ENCODE assay signal across 28 mouse cellular contexts in genomic region chr11:11013581-11013980, GRCm38 (mm10).
"Had no signal": no experiment of that assay in that cellular context is flagged by ENCODE, and none has a peak within 500 bp of the region (broad histone marks: within the 10 kb centered on the region; RNA-seq: fewer than 3 reads in every experiment).

No protein-coding gene starts in this region.

- DNase-seq: gastrocnemius, adult 2 months; gastrocnemius, postnatal 10 days; gastrocnemius, postnatal 25 days; heart, adult 11 months; heart, adult 2 months; heart, postnatal 14 days; heart, postnatal 4 days; kidney, adult 18-20 months; kidney, adult 8-10 months; kidney, postnatal 10 days; kidney, postnatal 25 days; kidney, postnatal 4 days; liver; liver, embryonic 13.5 days; liver, postnatal 0 days had no signal

- H3K36me3 ChIP-seq: heart, embryonic 13.5 days; heart, embryonic 15.5 days; hindbrain, embryonic 13.5 days; hindbrain, embryonic 15.5 days; intestine, embryonic 15.5 days; limb, embryonic 10.5 days; limb, embryonic 12.5 days; liver, embryonic 13.5 days; liver, embryonic 15.5 days had no signal

- H3K4me1 ChIP-seq: heart, embryonic 13.5 days; heart, embryonic 15.5 days; hindbrain, embryonic 15.5 days; intestine, embryonic 15.5 days; limb, embryonic 10.5 days; limb, embryonic 12.5 days; liver, embryonic 13.5 days; liver, embryonic 15.5 days had no signal

- H3K9me3 ChIP-seq: heart, embryonic 13.5 days; heart, embryonic 15.5 days; hindbrain, embryonic 13.5 days; hindbrain, embryonic 15.5 days; intestine, embryonic 15.5 days; limb, embryonic 10.5 days; limb, embryonic 12.5 days; liver, embryonic 13.5 days; liver, embryonic 15.5 days had no signal

- ATAC-seq: inflammation-experienced regulatory T-cells, adult 6 months; liver, postnatal 0 days had no signal

- H3K4me2 ChIP-seq: heart, embryonic 11.5 days; heart, embryonic 13.5 days; heart, embryonic 15.5 days; hindbrain, embryonic 13.5 days; hindbrain, embryonic 15.5 days; intestine, embryonic 15.5 days; limb, embryonic 12.5 days; liver, embryonic 11.5 days; liver, embryonic 13.5 days; liver, embryonic 15.5 days had no signal

- H3K27ac ChIP-seq: gastrocnemius, adult 2 months; heart, adult 2 months; heart, embryonic 13.5 days; heart, embryonic 15.5 days; hindbrain, embryonic 13.5 days; hindbrain, embryonic 15.5 days; intestine, embryonic 15.5 days; layer of hippocampus, adult 2 months; left cerebral cortex, adult 2 months; limb, embryonic 10.5 days; limb, embryonic 12.5 days; liver, embryonic 13.5 days; liver, embryonic 15.5 days had no signal

- H3K27me3 ChIP-seq: heart, embryonic 13.5 days; heart, embryonic 15.5 days; hindbrain, embryonic 13.5 days; hindbrain, embryonic 15.5 days; intestine, embryonic 15.5 days; limb, embryonic 12.5 days; liver, embryonic 13.5 days; liver, embryonic 15.5 days had no signal

- H3K4me3 ChIP-seq: gastrocnemius, adult 2 months; heart, adult 2 months; heart, embryonic 13.5 days; heart, embryonic 15.5 days; hindbrain, embryonic 13.5 days; hindbrain, embryonic 15.5 days; intestine, embryonic 15.5 days; layer of hippocampus, adult 2 months; left cerebral cortex, adult 2 months; limb, embryonic 10.5 days; limb, embryonic 12.5 days; liver, embryonic 13.5 days; liver, embryonic 15.5 days had no signal

- H3K9ac ChIP-seq: heart, embryonic 13.5 days; heart, embryonic 15.5 days; hindbrain, embryonic 13.5 days; hindbrain, embryonic 15.5 days; intestine, embryonic 15.5 days; limb, embryonic 12.5 days; liver, embryonic 13.5 days; liver, embryonic 15.5 days; liver, postnatal 0 days had no signal
